Mouse (Mus musculus): Measurements from ENCODE around the gene Ly6g6f.

DNA sequence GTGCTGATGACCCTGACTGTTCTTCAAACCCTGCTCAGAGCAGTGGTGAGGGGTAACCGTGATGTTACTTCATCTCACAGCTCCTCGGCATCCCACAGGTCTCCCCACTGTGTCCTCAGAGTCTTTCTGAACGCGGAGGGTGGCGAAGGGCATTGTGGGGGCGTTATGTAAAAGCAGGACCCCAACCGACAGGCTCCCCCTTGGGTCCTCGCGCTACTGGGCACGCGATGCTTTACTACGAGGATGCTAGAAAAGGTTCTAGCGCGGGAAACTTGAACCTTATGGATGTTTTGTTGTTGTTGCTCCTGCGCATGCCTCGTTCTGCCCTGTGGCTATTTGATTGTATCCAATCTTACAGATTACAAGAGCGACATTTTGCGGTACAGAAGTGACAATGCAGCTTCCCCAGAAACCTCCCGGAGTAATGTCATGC lies 36.5 kb upstream of the Ly6g6f start, which contains the start of gene Csnk2b:
- no peak for TF ChIP-seq CTCF (IDR thresholded peaks at IDR 0.05; ENCODE audit: extremely low read depth, insufficient read depth, insufficient read length, insufficient replicate concordance)
- TF ChIP-seq POLR2A (IDR thresholded peaks at IDR 0.05; ENCODE audit: low read depth, low read length), result no peak
